Mouse (Mus musculus) testis, postnatal 14 days (tissue): Measurements from ENCODE around the gene Zyx.

ENCODE experiments used
- DNase-seq: peaks from one replicate; pipeline ENCODE4 v3.0.0; 2021; ENCODE audit warnings: low spot score

The Zyx gene

DNA sequence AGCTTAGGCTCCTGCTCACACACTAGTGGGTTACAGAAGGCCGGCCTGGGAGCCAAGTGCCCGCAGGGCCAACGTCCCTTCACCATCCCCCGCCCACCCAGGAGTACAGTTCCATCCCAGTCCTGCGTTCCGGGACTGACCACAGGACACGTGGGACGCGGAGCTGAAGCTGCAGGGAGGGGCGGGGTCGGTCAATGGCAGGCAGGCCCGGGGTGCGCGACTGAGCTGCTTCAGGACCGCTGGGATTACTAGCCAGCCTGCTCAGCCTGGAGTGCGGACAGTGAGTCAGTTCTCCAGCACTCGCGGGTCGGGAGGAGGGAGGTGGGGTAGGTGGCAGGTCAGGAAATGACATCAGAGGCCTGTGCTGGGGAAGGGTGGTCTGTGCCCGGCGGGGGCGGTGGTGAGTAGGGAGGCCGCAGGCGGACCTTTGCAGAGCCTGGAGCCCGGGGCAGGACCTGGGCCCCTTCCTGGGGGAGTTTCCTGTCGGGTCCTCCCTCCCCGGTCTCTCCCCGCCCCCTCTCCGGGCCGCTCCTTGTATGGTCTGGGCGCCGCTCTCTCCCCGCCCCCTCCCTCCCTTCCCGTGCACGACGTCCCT lies at the start of gene Zyx:
Zyx (plus strand) TSS at position 205 of the 595 bp plus-strand sequence.
- DNase-seq = peak; percentile 92

DNA sequence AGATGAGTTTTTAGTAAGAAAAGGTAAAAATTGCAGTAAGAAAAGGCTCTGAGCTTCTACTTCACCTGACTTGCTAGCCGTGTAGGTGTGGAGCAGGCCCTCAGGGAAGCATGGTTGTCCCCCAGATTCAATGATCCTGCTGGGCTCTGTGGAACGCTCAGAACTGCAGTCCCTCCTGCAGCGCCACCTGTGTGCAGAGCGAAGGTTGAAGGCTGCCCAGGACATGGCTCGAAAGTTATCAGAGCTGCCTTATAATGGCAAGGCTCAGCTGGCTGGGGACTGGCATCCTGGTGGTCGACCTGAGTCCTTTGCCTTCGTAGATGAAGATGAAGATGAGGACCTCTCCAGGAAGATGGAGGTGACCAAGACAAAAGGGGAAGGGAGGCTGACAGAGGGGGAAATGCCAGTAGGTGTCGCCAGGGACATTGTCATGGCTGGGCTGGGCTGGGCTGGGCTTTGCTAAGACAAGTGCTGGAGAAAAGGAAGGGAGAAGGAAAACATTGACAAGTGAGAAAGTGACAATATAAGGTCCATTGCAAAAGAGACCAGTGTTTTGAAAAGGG lies 39.5 kb upstream of the Zyx start:
- no peak for DNase-seq

DNA sequence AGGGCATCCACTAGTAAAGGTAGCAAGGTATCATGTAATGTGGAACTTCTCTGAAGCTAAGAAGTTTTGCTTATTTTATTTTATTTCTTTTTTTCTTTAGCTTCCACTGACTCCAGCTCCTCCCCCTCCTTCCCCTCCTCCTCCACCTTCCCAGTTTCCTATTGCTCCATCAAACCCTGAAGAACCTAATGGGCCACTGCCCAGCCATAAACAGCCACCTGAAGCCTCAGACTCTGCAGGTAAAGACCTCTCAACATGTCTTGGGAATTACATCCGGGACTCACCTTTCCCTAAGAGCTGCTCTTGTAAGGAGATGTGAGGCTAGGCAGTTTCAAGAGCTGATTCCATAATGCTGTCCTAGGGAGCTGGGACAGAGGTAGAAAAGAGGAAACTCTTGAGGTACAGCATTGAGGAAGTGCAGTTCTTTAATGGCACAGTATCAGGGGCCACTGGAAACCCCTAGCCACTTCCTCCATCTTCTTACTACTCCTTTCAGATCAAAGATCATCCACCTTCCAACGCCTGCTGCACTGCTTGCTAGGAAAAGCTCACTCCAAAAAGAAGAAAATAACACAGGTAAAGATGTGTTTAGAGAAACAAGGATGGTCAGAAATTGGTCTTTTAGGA lies 38.9 kb upstream of the Zyx start:
- no peak for DNase-seq

- no peak for DNase-seq
Observed at GRCm38 (mm10) chr6:42318293-42318692, 31.1 kb upstream of the Zyx start.

- DNase-seq = no peak
Observed at GRCm38 (mm10) chr6:42323371-42324066, 25.9 kb upstream of the Zyx start.

GRCm38 (mm10) chr6:42324067-42324481 lies 25.4 kb upstream of the Zyx start:
- peak; percentile 28 for DNase-seq

- DNase-seq = no peak
Observed at GRCm38 (mm10) chr6:42324482-42325267, 24.8 kb upstream of the Zyx start, which contains the start of gene Fam131b. Fam131b (minus strand) TSS chr6:42324643.

- peak; percentile 61 for DNase-seq
Observed at GRCm38 (mm10) chr6:42325268-42325609, 24.2 kb upstream of the Zyx start.

DNA sequence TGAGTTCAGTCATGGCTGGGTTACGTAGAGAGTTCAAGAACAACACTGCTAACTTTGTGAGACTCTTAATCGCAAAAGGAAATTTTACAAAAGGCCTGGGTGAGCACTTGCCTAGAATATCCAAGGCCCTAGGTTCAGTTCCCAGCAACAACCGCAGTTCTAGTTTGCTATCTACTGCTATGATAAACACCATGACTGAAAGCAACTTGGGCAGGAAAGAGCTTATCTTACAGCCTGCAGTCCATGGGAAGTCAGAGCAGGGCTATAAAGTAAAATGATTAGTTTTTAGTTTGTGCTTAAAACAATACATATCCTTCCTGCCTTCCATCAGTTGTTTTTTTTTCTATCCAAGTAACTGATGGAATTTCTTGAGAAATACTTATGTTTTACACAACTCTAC lies 22.9 kb upstream of the Zyx start:
- DNase-seq = no peak

- no peak for DNase-seq
Observed at GRCm38 (mm10) chr6:42328757-42329156, 20.7 kb upstream of the Zyx start.

- no peak for DNase-seq
Observed at GRCm38 (mm10) chr6:42330216-42330615, 19.2 kb upstream of the Zyx start.

- no peak for DNase-seq
Observed at GRCm38 (mm10) chr6:42330946-42331345, 18.5 kb upstream of the Zyx start.

- no peak for DNase-seq
Observed at GRCm38 (mm10) chr6:42339189-42339588, 10.2 kb upstream of the Zyx start.

GRCm38 (mm10) chr6:42339981-42340380 lies 9.4 kb upstream of the Zyx start:
- DNase-seq = no peak

- DNase-seq = no peak
Observed at GRCm38 (mm10) chr6:42342171-42342570, 7.3 kb upstream of the Zyx start.

GRCm38 (mm10) chr6:42343361-42344120 lies 5.9 kb upstream of the Zyx start:
- DNase-seq = no peak

DNA sequence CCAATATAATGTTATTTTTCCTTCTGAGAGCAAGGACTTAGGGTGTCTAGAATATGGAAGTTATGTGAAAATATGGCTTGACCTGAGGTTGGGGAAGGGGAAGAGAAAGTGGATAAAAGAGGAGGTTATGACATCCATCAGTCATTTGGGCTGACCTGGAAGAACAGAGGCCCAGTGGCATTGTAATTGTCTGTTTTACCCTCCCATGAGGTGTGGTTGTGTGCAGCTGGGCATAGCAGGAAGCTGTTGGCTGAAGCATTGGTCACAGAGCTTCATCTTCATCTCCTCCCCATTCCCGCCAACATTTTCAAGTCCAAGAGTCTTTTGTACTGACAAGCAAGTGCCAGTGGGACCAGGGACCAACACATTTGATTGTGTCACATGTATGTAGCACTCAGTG lies 5.2 kb upstream of the Zyx start:
- no peak for DNase-seq

DNA sequence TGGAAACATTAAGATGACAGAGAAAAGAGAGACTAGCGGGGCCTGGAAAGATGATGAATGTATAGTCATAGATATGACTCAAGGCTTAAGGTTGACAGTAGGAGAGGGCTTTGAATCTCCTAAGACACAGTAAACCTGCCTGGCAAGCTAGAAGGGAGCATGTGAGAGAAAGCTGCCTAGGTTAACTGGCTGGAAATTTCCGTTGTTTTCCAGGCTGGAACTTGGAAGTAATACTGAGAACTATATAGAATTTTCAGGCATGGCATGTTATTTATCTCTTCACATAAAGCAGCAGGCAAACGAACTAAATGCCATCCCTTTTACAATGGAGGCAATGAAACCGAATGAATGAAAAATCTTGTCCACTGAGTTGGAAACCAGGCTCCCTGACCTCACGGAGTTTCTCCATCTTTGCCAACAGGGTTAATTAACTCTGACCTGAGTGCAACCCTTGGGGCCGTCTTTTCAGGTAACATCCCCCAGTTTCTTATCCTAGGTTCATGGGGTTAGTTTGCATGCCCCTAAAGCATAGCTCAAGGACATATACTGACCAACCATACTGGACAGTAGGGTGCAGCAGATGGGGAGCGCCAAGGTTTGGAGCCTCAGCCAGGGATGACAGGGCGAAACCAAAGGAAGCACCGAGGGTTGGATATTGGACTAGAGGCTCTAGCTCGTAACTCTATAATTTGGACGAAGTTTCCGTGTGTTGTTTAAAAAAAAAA lies 987 bp upstream of the Zyx start:
- DNase-seq = no peak

- DNase-seq = peak; percentile 67
Observed at GRCm38 (mm10) chr6:42349006-42349425, 414 bp upstream of the Zyx start.

DNA sequence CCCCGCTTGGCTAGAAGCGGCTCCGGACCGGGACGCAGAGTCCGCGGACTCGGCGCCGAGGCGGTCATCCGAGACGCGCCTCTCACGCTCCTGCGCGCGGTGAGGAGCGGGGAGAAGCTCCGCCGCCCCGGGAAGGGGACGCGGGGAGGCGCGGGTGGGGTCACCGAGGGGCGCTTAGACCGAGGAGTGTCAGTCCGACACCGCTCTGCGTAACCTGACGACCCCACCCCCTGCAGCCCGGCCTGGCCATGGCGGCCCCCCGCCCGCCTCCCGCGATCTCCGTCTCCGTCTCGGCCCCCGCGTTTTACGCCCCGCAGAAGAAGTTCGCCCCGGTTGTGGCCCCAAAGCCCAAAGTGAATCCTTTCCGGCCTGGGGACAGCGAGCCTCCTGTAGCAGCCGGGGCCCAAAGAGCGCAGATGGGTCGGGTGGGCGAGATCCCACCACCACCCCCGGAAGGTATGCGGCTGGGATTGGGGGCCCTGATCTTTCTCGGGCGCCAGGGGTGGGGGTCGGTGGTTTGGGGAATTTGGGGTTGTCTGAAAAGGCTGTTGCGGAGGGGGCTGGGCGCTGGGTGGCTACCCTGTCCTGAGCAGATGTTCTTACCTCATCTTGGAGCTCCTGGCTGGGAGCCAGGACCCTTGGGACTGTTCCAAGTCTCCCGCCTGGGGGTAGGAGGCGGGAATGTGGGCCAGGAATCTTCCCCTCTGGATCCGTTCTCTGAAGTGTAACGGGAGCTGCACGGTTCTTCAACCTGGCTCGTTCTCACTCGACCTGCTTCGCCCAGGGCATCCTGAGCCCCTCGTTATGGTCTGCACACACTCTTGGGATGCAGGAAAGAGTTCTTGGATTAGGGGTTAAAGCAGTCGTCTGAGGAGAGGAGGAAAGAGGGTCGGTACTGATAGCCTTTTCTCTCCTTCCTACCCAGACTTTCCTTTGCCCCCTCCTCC lies 864 bp downstream of the Zyx start:
- peak; percentile 74 for DNase-seq
